Mouse (Mus musculus) forebrain, embryonic 13.5 days (tissue): ENCODE results near the gene Sec16a. TPM values are rescaled to one million over a fixed set of nuclear protein-coding genes. Genes with fewer than 3 reads are reported as not detected.
A peak's percentile ranks its signal among the peaks of the same experiment; 100 is the strongest.

Experiments
- ATAC-seq: fragments of 200-750 bp; cut with Nextera tagmentation; 2 replicates; pipeline ENCODE4 v1.8.0; 2017
- H3K27ac ChIP-seq: fragments of 300-500 bp; sonication (generic); 2 replicates; pipeline ENCODE4 v1.5.1; 2015; ENCODE audit warnings: inconsistent platforms, mild to moderate bottlenecking, moderate library complexity
- H3K27me3 ChIP-seq: fragments of 300-500 bp; sonication (generic); 2 replicates; pipeline ENCODE4 v1.6.1; 2015; ENCODE audit warnings: mild to moderate bottlenecking, inconsistent platforms
- H3K36me3 ChIP-seq: fragments of 300-500 bp; sonication (generic); 2 replicates; pipeline ENCODE4 v1.6.1; 2015; ENCODE audit warnings: mild to moderate bottlenecking, inconsistent platforms; ENCODE audit not compliant: poor library complexity, severe bottlenecking
- H3K4me1 ChIP-seq: fragments of 300-500 bp; sonication (generic); 2 replicates; pipeline ENCODE4 v1.6.1; 2015; ENCODE audit warnings: inconsistent platforms
- H3K4me2 ChIP-seq: fragments of 300-500 bp; sonication (generic); 2 replicates; pipeline ENCODE4 v1.6.1; 2015; ENCODE audit warnings: inconsistent platforms, mild to moderate bottlenecking, moderate library complexity
- H3K4me3 ChIP-seq: fragments of 300-500 bp; sonication (generic); 2 replicates; pipeline ENCODE4 v1.5.1; 2015; ENCODE audit warnings: mild to moderate bottlenecking, inconsistent platforms
- H3K9ac ChIP-seq: fragments of 300-500 bp; sonication (generic); 2 replicates; pipeline ENCODE4 v1.6.1; 2015; ENCODE audit warnings: mild to moderate bottlenecking, inconsistent platforms
- H3K9me3 ChIP-seq: fragments of 300-500 bp; sonication (generic); replicated peaks from 2 replicates; pipeline ENCODE4 v1.6.1; 2016; ENCODE audit warnings: inconsistent platforms
- WGBS: fragments of 180-500 bp; shearing (Covaris S2); methylation state at CpG from one replicate; pipeline ENCODE4 v1.1.7; 2015; 5-methylcytosine and 5-hydroxymethylcytosine counted together
- polyA plus RNA-seq: library from polyadenylated mRNA; unstranded; fragments of >200 nt; fragmentation: Nextera tagmentation; extraction: Ambion mirVana; gene quantifications from 2 replicates; pipeline ENCODE4 v1.2.1, GENCODE M21; 2015

The Sec16a gene
- polyA plus RNA-seq, 1 experiment from 2014 or later, result 16.9 TPM

DNA sequence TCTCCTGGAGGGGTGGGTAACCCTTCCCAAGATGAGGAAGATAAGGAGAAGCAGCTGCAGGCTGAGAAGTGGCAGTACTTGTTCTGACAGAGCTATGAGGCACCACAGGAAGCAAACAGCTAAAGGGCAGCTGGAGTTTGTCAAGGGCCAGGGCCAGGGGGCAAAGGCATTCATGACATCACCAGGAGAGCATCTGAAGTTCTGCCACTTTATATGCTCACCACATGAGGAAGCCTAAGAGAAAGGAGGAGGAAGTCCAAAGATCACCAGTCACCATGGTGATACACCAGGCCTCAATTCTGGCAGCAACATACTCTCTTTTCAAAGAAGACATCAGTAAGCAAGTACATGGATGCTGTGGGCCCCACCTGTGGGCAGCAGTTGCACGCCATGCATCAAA is 21.9 kb downstream of the Sec16a start:
- H3K4me2 ChIP-seq, result no peak overlapping the region
- H3K9me3 ChIP-seq, result no peaks in the 10 kb centered on the region
- no peak overlapping the region for H3K4me3 ChIP-seq
- ATAC-seq, result no peak
- peaks cover 94% of the 10 kb centered on the region for H3K36me3 ChIP-seq
- WGBS, result 85% methylated on average over 1 of the region's 1 CpGs
- no peak overlapping the region for H3K9ac ChIP-seq
- no peaks in the 10 kb centered on the region for H3K4me1 ChIP-seq
- H3K27ac ChIP-seq, result no peak overlapping the region
- H3K27me3 ChIP-seq, result no peaks in the 10 kb centered on the region

DNA sequence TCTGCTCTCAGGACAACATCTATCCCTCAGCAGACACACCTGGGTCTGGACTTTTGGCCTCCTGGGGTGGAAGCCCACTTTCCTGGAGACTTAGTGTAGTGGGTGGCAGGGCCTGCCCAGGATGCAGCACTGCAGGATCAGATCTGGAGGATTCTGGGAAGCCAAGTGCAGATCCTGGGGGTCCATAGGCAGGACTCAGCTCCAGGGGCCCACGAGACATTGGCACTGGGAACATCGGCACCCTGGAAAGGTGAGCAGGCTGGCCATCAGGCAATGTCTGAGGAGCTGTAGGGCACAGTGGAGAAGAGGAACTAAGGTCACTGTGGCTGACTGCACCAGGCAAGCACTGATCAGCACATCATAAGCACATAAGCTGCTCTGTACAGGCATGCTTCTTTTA is 23.0 kb downstream of the Sec16a start:
- no peak overlapping the region for H3K9ac ChIP-seq
- no peaks in the 10 kb centered on the region for H3K27me3 ChIP-seq
- H3K4me1 ChIP-seq, result no peaks in the 10 kb centered on the region
- ATAC-seq, result no peak
- peaks cover 94% of the 10 kb centered on the region for H3K36me3 ChIP-seq
- no peaks in the 10 kb centered on the region for H3K9me3 ChIP-seq
- WGBS, result 95% methylated on average over 2 of the region's 2 CpGs
- no peak overlapping the region for H3K4me2 ChIP-seq
- no peak overlapping the region for H3K4me3 ChIP-seq
- H3K27ac ChIP-seq, result no peak overlapping the region

DNA sequence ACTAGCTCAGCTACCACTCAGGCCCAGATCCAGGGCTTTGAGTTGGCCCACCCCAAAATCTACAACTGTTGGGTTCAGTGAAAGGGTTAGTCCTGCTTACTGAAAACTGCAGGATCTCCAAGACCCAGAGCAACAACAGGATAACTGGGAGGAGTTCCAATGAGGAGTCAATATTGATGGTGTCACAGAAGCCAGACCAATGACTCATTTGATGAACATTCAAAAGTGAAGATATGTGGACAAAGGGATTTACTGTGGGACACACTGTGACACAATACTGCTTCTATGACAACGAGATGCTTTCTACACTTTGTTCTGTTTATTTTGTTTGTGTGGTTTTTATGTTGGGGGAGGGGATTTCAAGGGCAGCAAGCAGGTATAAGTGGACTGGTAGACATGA is 26.9 kb downstream of the Sec16a start:
- Histone ChIP-seq H3K4me3 (no peak overlapping the region), H3K4me2 (no peak overlapping the region), H3K4me1 (no peaks in the 10 kb centered on the region), H3K27ac (no peak overlapping the region), H3K27me3 (no peaks in the 10 kb centered on the region), H3K9ac (no peak overlapping the region), H3K9me3 (no peaks in the 10 kb centered on the region), H3K36me3 (peaks cover 96% of the 10 kb centered on the region)
- no peak for ATAC-seq
- 85% methylated on average over 1 of the region's 1 CpGs for WGBS

DNA sequence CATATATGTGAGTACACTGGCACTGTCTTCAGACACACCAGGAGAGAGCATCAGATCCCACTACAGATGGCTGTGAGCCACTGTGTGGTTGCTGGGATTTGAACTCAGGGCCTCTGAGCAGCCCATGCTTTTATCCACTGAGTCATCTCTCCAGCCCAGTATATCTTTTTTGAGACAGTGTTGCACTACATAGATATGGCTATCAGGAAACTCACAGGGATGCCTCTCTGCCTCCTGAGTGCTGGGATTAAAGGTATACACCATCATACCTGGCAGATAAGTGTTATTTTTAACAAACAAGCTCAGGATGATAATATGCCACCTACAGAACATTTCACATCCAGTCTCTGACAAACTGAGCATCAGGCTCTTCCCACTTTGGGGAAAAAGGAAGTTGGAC is 27.9 kb downstream of the Sec16a start:
- ATAC-seq, result no peak
- H3K9ac ChIP-seq, result no peak overlapping the region

DNA sequence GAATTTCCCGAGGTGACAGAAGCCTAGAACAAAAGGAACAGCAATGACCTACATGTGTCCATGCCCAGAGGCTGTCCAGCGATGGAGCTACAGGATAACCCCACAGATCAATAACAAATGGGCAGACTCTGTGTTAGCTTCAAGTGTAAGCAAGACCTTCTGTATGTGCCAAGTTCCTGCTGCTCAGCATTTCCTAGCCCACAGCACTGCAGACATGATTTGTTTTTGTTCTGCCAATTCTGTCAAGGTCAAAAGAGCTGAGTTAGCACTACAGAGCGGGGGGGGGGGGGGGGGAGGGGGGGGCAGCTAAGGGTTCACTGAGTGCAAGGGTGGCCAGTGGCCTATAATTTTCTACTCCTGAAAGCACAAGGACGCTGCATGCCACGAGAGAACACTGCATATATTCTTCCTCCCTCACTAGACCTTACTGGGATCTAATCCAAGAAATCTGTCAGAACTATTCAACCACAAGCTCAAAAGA is 34.0 kb downstream of the Sec16a start:
- ATAC-seq, result no peak
- no peaks in the 10 kb centered on the region for H3K9me3 ChIP-seq
- H3K4me2 ChIP-seq, result no peak overlapping the region
- peaks cover 30% of the 10 kb centered on the region for H3K4me1 ChIP-seq
- peaks cover 68% of the 10 kb centered on the region for H3K36me3 ChIP-seq
- no peak overlapping the region for H3K4me3 ChIP-seq
- 75% methylated on average over 4 of the region's 5 CpGs for WGBS
- H3K9ac ChIP-seq, result no peak overlapping the region
- no peak overlapping the region for H3K27ac ChIP-seq
- no peaks in the 10 kb centered on the region for H3K27me3 ChIP-seq

More for the DNA sequence above, 27.9 kb downstream of the Sec16a start:
- Histone ChIP-seq H3K4me1 (no peaks in the 10 kb centered on the region), H3K27ac (no peak overlapping the region), H3K9me3 (no peaks in the 10 kb centered on the region), H3K36me3 (peaks cover 94% of the 10 kb centered on the region), H3K27me3 (no peaks in the 10 kb centered on the region), H3K4me2 (no peak overlapping the region), H3K4me3 (no peak overlapping the region)

DNA sequence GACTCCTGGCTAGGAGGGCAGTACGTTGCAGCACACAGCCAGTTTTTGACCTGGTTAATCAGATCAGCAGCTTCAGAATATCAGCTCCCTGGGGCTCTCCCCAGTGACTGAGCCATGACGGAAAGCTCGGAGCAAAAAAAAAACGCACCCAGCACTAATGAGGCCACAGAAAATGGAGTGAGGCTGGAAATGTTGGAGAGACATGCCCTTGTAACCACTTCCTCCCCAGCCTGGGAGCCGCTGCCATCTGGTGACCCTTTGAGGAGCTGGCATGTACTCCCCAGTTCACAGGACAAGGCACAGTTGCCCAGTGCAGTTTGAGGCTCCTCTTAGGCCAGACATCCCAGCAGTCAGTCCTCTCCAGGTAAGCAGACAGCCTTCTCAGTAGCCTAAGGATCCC is 34.9 kb downstream of the Sec16a start:
- ATAC-seq, result no peak
- no peak overlapping the region for H3K4me2 ChIP-seq
- H3K9me3 ChIP-seq, result no peaks in the 10 kb centered on the region
- WGBS, result 71% methylated on average over 5 of the region's 5 CpGs
- peaks cover 39% of the 10 kb centered on the region for H3K4me1 ChIP-seq
- H3K27ac ChIP-seq, result no peak overlapping the region
- H3K27me3 ChIP-seq, result no peaks in the 10 kb centered on the region
- H3K36me3 ChIP-seq, result peaks cover 61% of the 10 kb centered on the region
- no peak overlapping the region for H3K9ac ChIP-seq
- H3K4me3 ChIP-seq, result no peak overlapping the region

DNA sequence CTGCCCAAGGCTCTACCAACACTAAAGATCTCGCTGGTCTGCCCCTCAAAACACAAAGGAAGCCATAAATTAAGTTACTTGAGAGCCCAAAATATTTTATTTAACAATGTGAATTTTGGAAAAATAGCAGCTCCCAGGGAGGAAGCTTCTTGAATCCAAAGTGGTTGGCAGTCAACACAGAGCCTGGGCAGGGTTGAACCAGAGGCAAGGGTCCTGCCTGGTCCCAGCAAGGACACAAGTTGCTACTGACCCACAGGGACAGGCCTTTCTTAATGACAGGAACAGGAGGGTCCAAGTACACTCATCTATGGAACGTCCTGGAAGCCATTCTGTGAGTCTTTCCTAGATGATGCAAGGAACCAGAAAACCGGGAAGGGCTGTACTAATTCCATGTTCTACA is 35.7 kb downstream of the Sec16a start:
- Histone ChIP-seq H3K4me2 (peak overlapping the region; percentile 91), H3K9me3 (no peaks in the 10 kb centered on the region), H3K36me3 (peaks cover 54% of the 10 kb centered on the region), H3K4me3 (peak overlapping the region; percentile 93), H3K9ac (peak overlapping the region; percentile 94), H3K27ac (no peak overlapping the region), H3K27me3 (no peaks in the 10 kb centered on the region), H3K4me1 (peaks cover 41% of the 10 kb centered on the region)
- WGBS, result 62% methylated on average over 3 of the region's 3 CpGs
- peak; percentile 25; the same call in 1 of the 2 replicates for ATAC-seq

DNA sequence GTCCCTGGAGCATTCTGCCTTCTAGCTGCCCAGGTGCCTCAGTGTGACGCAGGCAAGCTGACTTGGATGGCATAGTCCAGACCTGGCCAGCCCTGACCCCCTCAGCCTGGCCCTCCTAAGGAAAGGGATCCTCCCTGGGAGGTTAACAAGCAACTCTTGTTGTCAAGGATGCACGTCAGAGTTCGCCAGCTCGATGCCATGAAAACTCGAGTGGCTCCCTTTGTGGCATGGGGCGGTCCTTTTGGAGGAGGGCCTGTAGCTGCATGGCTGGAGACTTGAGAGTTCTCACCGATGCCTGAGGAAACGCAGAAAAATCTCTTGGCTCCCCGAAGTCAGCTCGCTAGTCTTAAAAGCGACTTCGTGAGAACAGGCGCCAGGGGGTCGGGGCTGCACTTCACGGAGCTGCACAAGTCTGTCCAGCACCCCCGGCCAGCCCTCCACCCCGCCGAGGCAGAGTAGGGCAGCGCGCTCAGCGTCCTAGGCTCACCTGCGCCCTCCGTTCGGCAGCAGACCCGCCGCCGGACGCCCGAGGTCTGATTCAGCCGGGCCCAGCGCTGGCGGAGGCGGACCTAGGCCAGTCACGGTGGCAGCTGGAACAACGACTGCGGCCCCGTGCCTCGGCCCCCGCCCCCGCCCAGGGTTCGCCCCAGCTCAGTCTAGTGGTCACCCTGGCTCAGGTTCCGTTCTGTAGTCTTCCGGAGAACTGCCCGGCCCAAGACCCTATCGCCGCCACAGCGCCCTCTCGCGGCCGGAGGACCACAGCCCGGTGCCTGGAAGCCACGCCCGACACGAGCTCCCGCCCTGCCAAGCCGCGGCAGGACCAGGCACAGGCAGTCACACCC is 36.3 kb downstream of the Sec16a start, which contains the start of gene Inpp5e:
Gene Inpp5e, minus strand, starts transcription at position 689 of the 842 bp plus-strand sequence.
- H3K4me1 ChIP-seq, result peaks cover 41% of the 10 kb centered on the region
- peak within 1 kb of the TSS; percentile 48 for H3K27ac ChIP-seq
- peak within 1 kb of the TSS; percentile 91 for H3K4me2 ChIP-seq
- H3K36me3 ChIP-seq, result peaks cover 48% of the 10 kb centered on the region
- peak within 1 kb of the TSS; percentile 94 for H3K9ac ChIP-seq
- H3K4me3 ChIP-seq, result peak within 1 kb of the TSS; percentile 93
- WGBS, result under 1% methylated on average over 57 of the region's 57 CpGs
- H3K27me3 ChIP-seq, result no peaks in the 10 kb centered on the region
- ATAC-seq, result peak; percentile 95
- H3K9me3 ChIP-seq, result no peaks in the 10 kb centered on the region

DNA sequence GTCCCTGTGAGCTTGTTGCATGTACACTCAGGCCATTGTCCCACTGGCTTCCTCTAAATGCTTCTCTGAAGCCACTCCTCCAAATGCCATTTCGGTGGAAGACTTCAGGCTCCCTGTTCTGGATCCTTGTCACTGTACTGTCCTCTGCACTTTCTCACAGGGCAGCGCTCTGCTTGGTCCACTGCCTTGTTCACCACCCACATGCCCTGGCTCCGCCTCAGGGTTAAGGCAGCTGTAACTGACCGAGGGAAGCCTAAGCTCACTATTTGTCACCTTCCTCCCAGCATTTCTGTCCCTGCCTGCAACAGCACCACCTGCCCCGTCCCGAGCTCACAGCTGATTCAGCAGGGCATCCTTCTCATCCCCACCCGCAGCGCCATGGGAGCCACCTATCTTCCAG is 41.7 kb downstream of the Sec16a start:
- Histone ChIP-seq H3K27me3 (no peaks in the 10 kb centered on the region), H3K9me3 (no peaks in the 10 kb centered on the region), H3K4me2 (no peak overlapping the region), H3K9ac (no peak overlapping the region), H3K4me1 (peaks cover 34% of the 10 kb centered on the region), H3K36me3 (peaks cover 48% of the 10 kb centered on the region), H3K27ac (no peak overlapping the region), H3K4me3 (no peak overlapping the region)
- ATAC-seq, result no peak
- WGBS, result 83% methylated on average over 8 of the region's 8 CpGs

DNA sequence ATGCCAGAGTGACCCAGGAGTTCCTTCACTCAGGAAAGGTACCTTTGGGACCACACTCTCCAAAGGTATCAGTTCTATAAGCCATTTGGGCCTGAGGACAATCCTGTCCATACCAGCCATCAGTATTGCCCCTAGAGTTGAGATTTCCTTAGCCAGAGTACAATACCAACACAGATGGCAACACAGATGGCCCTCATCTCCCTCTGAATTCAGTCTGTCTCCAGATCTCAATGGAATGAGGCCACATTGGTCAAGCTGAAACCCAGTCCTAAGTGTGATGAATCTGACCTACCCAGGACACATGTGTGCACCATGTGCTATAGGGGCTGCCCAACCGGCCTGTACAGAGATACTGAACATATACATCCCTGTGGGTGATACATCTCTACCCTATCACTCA is 42.8 kb downstream of the Sec16a start:
- 89% methylated on average over 1 of the region's 1 CpGs for WGBS
- Histone ChIP-seq H3K36me3 (peaks cover 58% of the 10 kb centered on the region), H3K9me3 (no peaks in the 10 kb centered on the region), H3K4me1 (peaks cover 24% of the 10 kb centered on the region), H3K27me3 (no peaks in the 10 kb centered on the region), H3K27ac (no peak overlapping the region), H3K4me3 (no peak overlapping the region), H3K9ac (no peak overlapping the region), H3K4me2 (no peak overlapping the region)
- ATAC-seq, result no peak

DNA sequence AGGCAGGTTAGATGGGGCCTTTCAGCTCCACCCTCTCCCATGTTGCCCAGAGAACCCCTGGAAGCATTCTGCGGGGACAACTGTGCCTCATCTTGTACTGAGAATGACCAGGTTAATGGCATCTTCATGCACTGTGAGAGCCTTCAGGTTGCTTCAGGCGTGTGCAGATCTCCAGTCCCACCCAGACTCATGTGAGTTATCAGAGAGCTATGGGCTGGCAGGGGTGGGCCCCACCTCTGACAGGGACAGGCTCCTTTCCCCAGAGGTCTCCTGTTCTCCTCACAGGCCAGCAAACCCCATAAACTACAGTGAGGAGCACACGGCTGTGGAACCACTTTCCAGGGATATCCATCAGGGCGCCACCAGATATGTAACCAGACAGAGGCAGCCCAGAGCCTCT is 44.0 kb downstream of the Sec16a start:
- H3K36me3 ChIP-seq, result peaks cover 63% of the 10 kb centered on the region
- H3K4me1 ChIP-seq, result peaks cover 11% of the 10 kb centered on the region
- ATAC-seq, result no peak
- H3K9ac ChIP-seq, result no peak overlapping the region
- H3K27ac ChIP-seq, result no peak overlapping the region
- no peaks in the 10 kb centered on the region for H3K9me3 ChIP-seq
- no peak overlapping the region for H3K4me2 ChIP-seq
- no peak overlapping the region for H3K4me3 ChIP-seq
- WGBS, result 88% methylated on average over 4 of the region's 4 CpGs
- no peaks in the 10 kb centered on the region for H3K27me3 ChIP-seq

DNA sequence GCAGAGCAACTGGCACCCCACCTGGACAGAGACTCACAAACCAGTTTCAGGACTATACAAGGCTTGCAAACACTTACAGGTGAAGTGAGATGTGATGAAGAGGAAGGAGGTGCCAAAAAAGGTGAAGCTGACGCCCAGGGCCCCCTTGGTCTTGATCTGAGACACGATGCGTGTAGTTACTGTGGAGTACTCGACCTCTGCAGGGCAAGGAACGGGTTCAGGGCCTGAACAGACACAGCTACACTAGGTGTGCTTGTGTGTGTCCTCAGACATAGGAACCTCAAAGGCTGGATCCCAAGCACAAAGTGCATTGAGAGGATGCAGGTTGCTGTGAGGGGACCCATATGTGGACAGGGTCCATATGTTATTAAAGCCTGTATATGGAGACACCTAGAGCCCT is 44.7 kb downstream of the Sec16a start:
- WGBS, result 84% methylated on average over 5 of the region's 5 CpGs
- H3K27ac ChIP-seq, result no peak overlapping the region
- H3K9ac ChIP-seq, result no peak overlapping the region
- no peak for ATAC-seq
- no peak overlapping the region for H3K4me3 ChIP-seq
- H3K36me3 ChIP-seq, result peaks cover 68% of the 10 kb centered on the region
- no peaks in the 10 kb centered on the region for H3K27me3 ChIP-seq
- peaks cover 4% of the 10 kb centered on the region for H3K4me1 ChIP-seq
- H3K4me2 ChIP-seq, result no peak overlapping the region
- no peaks in the 10 kb centered on the region for H3K9me3 ChIP-seq
